Mouse (Mus musculus) mouse trophoblast stem cell (cell line): ENCODE results near the gene Rhbdl2.

Source experiments
- in situ Hi-C, 2 experiments: fragments of 300-500 bp; cut with MseI, MboI; formaldehyde crosslinking; loops; 2 replicates in 1 of 2; 3 replicates in 1 of 2; pipeline ENCODE4 v1.15.1; 2025

The Rhbdl2 gene

GRCm38 (mm10) chr4:123787191-123787985, at the start of gene Rhbdl2:
Rhbdl2 (plus strand) TSS chr4:123787874.
- in situ Hi-C loops, result no loop called here

GRCm38 (mm10) chr4:123738708-123739107, 49.0 kb upstream of the Rhbdl2 start:
- in situ Hi-C loops, result no loop called here

- in situ Hi-C loops, result no loop called here
These were observed 44.8 kb upstream of the Rhbdl2 start for GRCm38 (mm10) chr4:123742891-123743290.

- in situ Hi-C loops, result no loop called here
These were observed 42.4 kb upstream of the Rhbdl2 start for GRCm38 (mm10) chr4:123745221-123745775.

- in situ Hi-C loops, result no loop called here
These were observed 38.8 kb upstream of the Rhbdl2 start for GRCm38 (mm10) chr4:123748726-123749415.

- in situ Hi-C loops, result loop anchor here in 1 of 2 experiments (10.0 kb wide), 1 partner anchor 145 kb away; no protein-coding TSS in a partner anchor
These were observed 38.1 kb upstream of the Rhbdl2 start for GRCm38 (mm10) chr4:123749484-123750130.

GRCm38 (mm10) chr4:123750152-123750651, 37.5 kb upstream of the Rhbdl2 start, which contains the start of gene Akirin1:
Akirin1 (minus strand) TSS chr4:123750345.
- in situ Hi-C loops, result loop anchor here in 1 of 2 experiments (10.0 kb wide), 1 partner anchor 145 kb away; no protein-coding TSS in a partner anchor

- in situ Hi-C loops, result loop anchor here in 1 of 2 experiments (10.0 kb wide), 1 partner anchor 144 kb away; no protein-coding TSS in a partner anchor
These were observed 36.9 kb upstream of the Rhbdl2 start for GRCm38 (mm10) chr4:123750707-123751312.

- in situ Hi-C loops, result loop anchor here in 1 of 2 experiments (10.0 kb wide), 1 partner anchor 136 kb away; no protein-coding TSS in a partner anchor
These were observed 29.4 kb upstream of the Rhbdl2 start for GRCm38 (mm10) chr4:123758306-123758705.

- in situ Hi-C loops, result loop anchor here in 1 of 2 experiments (10.0 kb wide), 1 partner anchor 110 kb away; no protein-coding TSS in a partner anchor
These were observed 22.6 kb upstream of the Rhbdl2 start for GRCm38 (mm10) chr4:123765071-123765470.

GRCm38 (mm10) chr4:123767807-123768206, 19.9 kb upstream of the Rhbdl2 start:
- in situ Hi-C loops, result loop anchor here in 1 of 2 experiments (10.0 kb wide), 1 partner anchor 107 kb away; no protein-coding TSS in a partner anchor

GRCm38 (mm10) chr4:123768234-123768633, 19.4 kb upstream of the Rhbdl2 start:
- in situ Hi-C loops, result loop anchor here in 1 of 2 experiments (10.0 kb wide), 1 partner anchor 107 kb away; no protein-coding TSS in a partner anchor

- in situ Hi-C loops, result no loop called here
These were observed 5.0 kb downstream of the Rhbdl2 start for GRCm38 (mm10) chr4:123792666-123793065.

- in situ Hi-C loops, result no loop called here
These were observed 5.5 kb downstream of the Rhbdl2 start for GRCm38 (mm10) chr4:123793136-123793535.

- in situ Hi-C loops, result no loop called here
These were observed 7.4 kb downstream of the Rhbdl2 start for GRCm38 (mm10) chr4:123795057-123795456.

GRCm38 (mm10) chr4:123797403-123797802, 9.7 kb downstream of the Rhbdl2 start:
- in situ Hi-C loops, result no loop called here

GRCm38 (mm10) chr4:123797856-123798255, 10.2 kb downstream of the Rhbdl2 start:
- in situ Hi-C loops, result no loop called here

- in situ Hi-C loops, result no loop called here
These were observed 16.0 kb downstream of the Rhbdl2 start for GRCm38 (mm10) chr4:123803642-123804041.

- in situ Hi-C loops, result no loop called here
These were observed 20.6 kb downstream of the Rhbdl2 start for GRCm38 (mm10) chr4:123808304-123808703.

GRCm38 (mm10) chr4:123810475-123811295, 23.0 kb downstream of the Rhbdl2 start:
- in situ Hi-C loops, result no loop called here
